ENCODE assay signal across 9 mouse cellular contexts in genomic region chr4:117342751-117343150, GRCm38 (mm10).
DNase-seq lines count a peak whose midpoint lies in the region; ATAC-seq and TF ChIP-seq lines count a peak whose summit lies in the region.
"Had no signal": no experiment of that assay in that cellular context is flagged by ENCODE, and none has a peak within 500 bp of the region (broad histone marks: within the 10 kb centered on the region; RNA-seq: fewer than 3 reads in every experiment).

No protein-coding gene starts in this region.

- H3K4me1 ChIP-seq in liver, adult 2 months (ENCODE audit: control insufficient read depth, insufficient read depth, low read length): peaks cover 14% of the 10 kb centered on the region
- H3K4me1 ChIP-seq in neural tube, embryonic 14.5 days (ENCODE audit: control insufficient read depth, insufficient read depth, low read length): no peaks in the 10 kb centered on the region
- peaks cover 8% of the 10 kb centered on the region for H3K4me1 ChIP-seq in forebrain, embryonic 12.5 days
- H3K4me1 ChIP-seq: heart, embryonic 15.5 days had no signal

- no peak for TF ChIP-seq POLR2A in liver, adult 2 months (IDR thresholded peaks at IDR 0.05; ENCODE audit: extremely low read depth, insufficient read depth, low read length)

- TF ChIP-seq CTCF in liver, adult 2 months (IDR thresholded peaks at IDR 0.05; ENCODE audit: low read depth, low read length): no peak

- no peak overlapping the region for H3K27ac ChIP-seq in liver, adult 2 months (replicated peaks; ENCODE audit: insufficient read depth, low read depth, low read length)
- H3K27ac ChIP-seq in neural tube, embryonic 14.5 days (ENCODE audit: low read depth, low read length): no peak overlapping the region
- H3K27ac ChIP-seq in forebrain, embryonic 12.5 days: no peak overlapping the region
- H3K27ac ChIP-seq: heart, embryonic 15.5 days had no signal

- no peaks in the 10 kb centered on the region for H3K79me2 ChIP-seq in liver, adult 2 months (ENCODE audit: control insufficient read depth, insufficient read depth, low read length)

- H3K4me2 ChIP-seq in neural tube, embryonic 14.5 days (ENCODE audit: low read depth, low read length): no peak overlapping the region
- H3K4me2 ChIP-seq in forebrain, embryonic 12.5 days: no peak overlapping the region
- H3K4me2 ChIP-seq: heart, embryonic 15.5 days had no signal

- H3K36me3 ChIP-seq in liver, adult 2 months (ENCODE audit: control insufficient read depth, insufficient read depth, low read length): no peaks in the 10 kb centered on the region
- H3K36me3 ChIP-seq in neural tube, embryonic 14.5 days (ENCODE audit: control insufficient read depth, insufficient read depth, low read length): no peaks in the 10 kb centered on the region
- no peaks in the 10 kb centered on the region for H3K36me3 ChIP-seq in forebrain, embryonic 12.5 days (replicated peaks)
- H3K36me3 ChIP-seq: heart, embryonic 15.5 days had no signal

- peak; percentile 47 for DNase-seq in embryo, embryonic 11 days
- DNase-seq in embryo, embryonic 9.5 days (ENCODE audit: extremely low spot score): no peak
- DNase-seq in liver, adult 2 months (ENCODE audit: extremely low read depth, low read depth, low spot score): peak; percentile 67
- no peak for DNase-seq in liver
- peak; percentile 9 to 14 for DNase-seq in layer of hippocampus, adult 8-10 months (ENCODE audit: low spot score in 2 of 2)
- no peak for DNase-seq in thymus, postnatal 25 days

- no peak overlapping the region for H3K4me3 ChIP-seq in liver, adult 2 months (ENCODE audit: insufficient read depth, low read depth, low read length)
- no peak overlapping the region for H3K4me3 ChIP-seq in neural tube, embryonic 14.5 days (ENCODE audit: low read depth, low read length)
- no peak overlapping the region for H3K4me3 ChIP-seq in forebrain, embryonic 12.5 days (replicated peaks)
- H3K4me3 ChIP-seq: heart, embryonic 15.5 days had no signal

- 40% methylated on average over 12 of the region's 12 CpGs for WGBS in liver, adult 2 months
- WGBS in neural tube, embryonic 14.5 days: 42% methylated on average over 12 of the region's 12 CpGs
- 34% methylated on average over 12 of the region's 12 CpGs for WGBS in forebrain, embryonic 12.5 days

- H3K9me3 ChIP-seq in neural tube, embryonic 14.5 days (ENCODE audit: control insufficient read depth, low read length): no peaks in the 10 kb centered on the region
- no peaks in the 10 kb centered on the region for H3K9me3 ChIP-seq in forebrain, embryonic 12.5 days
- H3K9me3 ChIP-seq: heart, embryonic 15.5 days had no signal

- H3K27me3 ChIP-seq in liver, adult 2 months (ENCODE audit: control insufficient read depth, insufficient read depth, low read length): no peaks in the 10 kb centered on the region
- H3K27me3 ChIP-seq in neural tube, embryonic 14.5 days (ENCODE audit: control insufficient read depth, insufficient read depth, low read length): 0 out of 2 replicates have a peak, but pooled peaks cover 19% of the 10 kb centered on the region
- H3K27me3 ChIP-seq in forebrain, embryonic 12.5 days: peaks cover 7% of the 10 kb centered on the region; the same call in 1 of the 2 replicates

- peak; percentile 60; the same call in 1 of the 2 replicates for ATAC-seq in neural tube, embryonic 14.5 days (ENCODE audit: low read depth)
- ATAC-seq in forebrain, embryonic 12.5 days (ENCODE audit: low FRiP score): no peak

- H3K9ac ChIP-seq in liver, adult 2 months (ENCODE audit: low read depth, low read length): no peak overlapping the region
- no peak overlapping the region for H3K9ac ChIP-seq in neural tube, embryonic 14.5 days (replicated peaks; ENCODE audit: low read depth, low read length)
- no peak overlapping the region for H3K9ac ChIP-seq in forebrain, embryonic 12.5 days
- H3K9ac ChIP-seq: heart, embryonic 15.5 days had no signal

Comparison
In these comparisons a context has a peak if more than half of its experiments do, and no peak if none do; other contexts are left out.
1. DNase-seq: peak in embryo, embryonic 11 days (single experiment), liver, adult 2 months (single experiment) and layer of hippocampus, adult 8-10 months (2 of 2); none in embryo, embryonic 9.5 days (single experiment), liver (single experiment) and thymus, postnatal 25 days (single experiment).